Mouse (Mus musculus): Measurements from ENCODE around the gene Lrrc36. TPM values are rescaled to one million over a fixed set of nuclear protein-coding genes. Genes with fewer than 3 reads are reported as not detected.

Lrrc36 gene
- polyA plus RNA-seq, 1 experiment from 2014 or later: 0.17 TPM

DNA sequence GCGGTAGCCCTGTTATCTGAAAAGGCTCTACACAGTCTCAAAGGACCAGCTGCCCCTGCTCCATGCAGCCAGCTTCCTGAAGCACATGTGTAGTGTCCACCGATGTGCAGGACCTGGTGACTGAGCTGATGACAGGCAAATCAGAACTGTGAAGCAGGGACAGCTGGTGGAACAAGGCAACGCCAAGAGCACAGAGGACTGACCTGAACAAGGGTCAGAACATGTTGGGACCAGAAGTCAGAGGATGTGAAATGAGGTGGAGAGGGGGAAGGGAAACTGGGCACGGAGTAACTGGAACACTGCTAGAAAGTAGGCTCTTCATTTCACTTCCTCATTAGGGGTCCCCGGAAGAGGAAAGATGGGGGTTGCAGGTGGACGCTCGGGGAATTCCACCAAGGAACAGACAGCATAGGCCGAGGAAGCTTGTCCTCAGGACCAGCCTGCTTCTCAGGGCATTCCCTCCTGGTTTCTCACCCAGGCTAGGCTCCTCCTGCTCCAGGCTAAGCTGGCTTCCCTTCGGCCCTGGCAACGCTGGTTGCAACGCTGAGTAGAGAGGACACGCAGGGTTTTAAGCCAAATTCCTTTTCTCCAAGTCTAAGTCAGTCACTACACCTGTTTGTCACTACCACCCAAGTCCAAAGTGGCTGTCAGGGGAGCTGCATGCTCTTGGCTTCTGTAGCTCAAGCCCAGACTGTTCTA, 20.1 kb upstream of the Lrrc36 start:
- Histone ChIP-seq H3K4me2 (replicated peaks; ENCODE audit: low read depth, low read length) (no peak overlapping the region), H3K4me1 (ENCODE audit: insufficient read depth, low read length) (no peaks in the 10 kb centered on the region), H3K27me3 (ENCODE audit: insufficient read depth, low read length) (no peaks in the 10 kb centered on the region), H3K36me3 (ENCODE audit: insufficient read depth, low read length) (no peaks in the 10 kb centered on the region), H3K4me3 (ENCODE audit: low read length) (no peak overlapping the region), H3K27ac (ENCODE audit: low read length) (no peak overlapping the region), H3K9me3 (ENCODE audit: low read length) (no peaks in the 10 kb centered on the region), H3K9ac (replicated peaks; ENCODE audit: low read length) (no peak overlapping the region)
- no peak for ATAC-seq (ENCODE audit: low FRiP score, low TSS enrichment)
- WGBS: 85% methylated on average over 12 of the region's 12 CpGs

GRCm38 (mm10) chr8:105393915-105394314, 19.5 kb upstream of the Lrrc36 start:
- no peak overlapping the region for H3K27ac ChIP-seq (ENCODE audit: low read length)
- no peak overlapping the region for H3K4me3 ChIP-seq (ENCODE audit: low read length)
- no peaks in the 10 kb centered on the region for H3K9me3 ChIP-seq (ENCODE audit: low read length)
- H3K4me1 ChIP-seq (ENCODE audit: insufficient read depth, low read length): no peaks in the 10 kb centered on the region
- 73% methylated on average over 7 of the region's 7 CpGs for WGBS
- no peak for ATAC-seq (ENCODE audit: low FRiP score, low TSS enrichment)
- H3K4me2 ChIP-seq (replicated peaks; ENCODE audit: low read depth, low read length): no peak overlapping the region
- H3K36me3 ChIP-seq (ENCODE audit: insufficient read depth, low read length): no peaks in the 10 kb centered on the region
- no peak overlapping the region for H3K9ac ChIP-seq (replicated peaks; ENCODE audit: low read length)
- H3K27me3 ChIP-seq (ENCODE audit: insufficient read depth, low read length): no peaks in the 10 kb centered on the region

- 26% methylated on average over 3 of the region's 3 CpGs for whole genome bisulfite sequencing
- ATAC-seq (ENCODE audit: low FRiP score, low TSS enrichment): no peak; the same call in 1 of the 2 replicates
Observed at GRCm38 (mm10) chr8:105397747-105398146, 15.6 kb upstream of the Lrrc36 start.

GRCm38 (mm10) chr8:105400016-105400415, 13.4 kb upstream of the Lrrc36 start:
- no peak for ATAC-seq (ENCODE audit: low FRiP score, low TSS enrichment)
- Histone ChIP-seq H3K4me3 (ENCODE audit: low read length) (no peak overlapping the region), H3K4me1 (ENCODE audit: insufficient read depth, low read length) (no peaks in the 10 kb centered on the region), H3K9me3 (ENCODE audit: low read length) (no peaks in the 10 kb centered on the region), H3K9ac (replicated peaks; ENCODE audit: low read length) (no peak overlapping the region), H3K4me2 (replicated peaks; ENCODE audit: low read depth, low read length) (no peak overlapping the region), H3K27me3 (ENCODE audit: insufficient read depth, low read length) (no peaks in the 10 kb centered on the region), H3K27ac (ENCODE audit: low read length) (no peak overlapping the region), H3K36me3 (ENCODE audit: insufficient read depth, low read length) (no peaks in the 10 kb centered on the region)
- WGBS: 92% methylated on average over 5 of the region's 5 CpGs

More at GRCm38 (mm10) chr8:105397747-105398146, 15.6 kb upstream of the Lrrc36 start:
- Histone ChIP-seq H3K4me1 (ENCODE audit: insufficient read depth, low read length) (no peaks in the 10 kb centered on the region), H3K36me3 (ENCODE audit: insufficient read depth, low read length) (no peaks in the 10 kb centered on the region), H3K27me3 (ENCODE audit: insufficient read depth, low read length) (no peaks in the 10 kb centered on the region), H3K4me3 (ENCODE audit: low read length) (no peak overlapping the region), H3K9ac (replicated peaks; ENCODE audit: low read length) (no peak overlapping the region), H3K9me3 (ENCODE audit: low read length) (no peaks in the 10 kb centered on the region), H3K4me2 (replicated peaks; ENCODE audit: low read depth, low read length) (no peak overlapping the region), H3K27ac (ENCODE audit: low read length) (no peak overlapping the region)

DNA sequence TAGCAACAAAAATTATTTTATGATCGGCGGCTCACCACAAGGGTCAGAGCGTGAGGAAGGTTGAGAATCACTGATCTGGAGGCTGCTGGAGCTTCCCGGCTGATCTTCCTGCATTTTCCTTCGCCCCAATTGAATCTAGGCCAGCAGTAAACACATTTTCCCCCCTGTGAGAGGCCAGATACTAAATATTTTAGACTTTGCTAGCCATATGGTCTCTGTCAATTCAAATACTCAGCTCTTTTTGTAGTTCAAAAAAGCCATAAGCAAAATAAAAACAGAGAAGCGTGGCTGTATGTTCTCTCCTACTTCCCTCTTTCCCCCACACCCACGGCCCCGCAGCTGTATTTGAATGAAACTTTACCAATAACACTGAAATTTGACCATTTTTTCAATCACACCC, 9.9 kb upstream of the Lrrc36 start:
- Histone ChIP-seq H3K9me3 (ENCODE audit: low read length) (no peaks in the 10 kb centered on the region), H3K27ac (ENCODE audit: low read length) (no peak overlapping the region), H3K9ac (replicated peaks; ENCODE audit: low read length) (no peak overlapping the region), H3K4me3 (ENCODE audit: low read length) (no peak overlapping the region), H3K27me3 (ENCODE audit: insufficient read depth, low read length) (no peaks in the 10 kb centered on the region), H3K36me3 (ENCODE audit: insufficient read depth, low read length) (no peaks in the 10 kb centered on the region), H3K4me2 (replicated peaks; ENCODE audit: low read depth, low read length) (no peak overlapping the region), H3K4me1 (ENCODE audit: insufficient read depth, low read length) (no peaks in the 10 kb centered on the region)
- no peak for ATAC-seq (ENCODE audit: low FRiP score, low TSS enrichment)
- WGBS: 68% methylated on average over 8 of the region's 8 CpGs

DNA sequence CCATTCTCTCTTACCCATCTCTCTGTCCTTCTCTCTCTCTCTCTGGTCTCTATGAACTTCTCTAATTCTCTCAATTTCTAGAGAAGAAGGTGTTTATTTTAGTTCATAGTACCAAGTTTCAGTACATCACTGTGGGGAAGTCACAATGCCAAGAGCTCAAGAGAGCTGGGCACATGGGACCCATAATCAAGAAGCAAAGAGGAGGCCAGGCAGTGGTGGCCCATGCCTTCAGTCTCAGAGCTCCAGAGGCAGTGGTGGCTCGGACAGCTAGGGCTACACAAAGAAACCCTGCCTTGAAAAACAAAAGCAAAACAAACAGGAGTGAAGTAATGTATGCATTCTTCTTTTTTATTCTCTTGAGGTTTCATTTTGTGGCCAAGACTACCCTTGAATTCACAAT, 8.9 kb upstream of the Lrrc36 start:
- Histone ChIP-seq H3K4me1 (ENCODE audit: insufficient read depth, low read length) (no peaks in the 10 kb centered on the region), H3K27me3 (ENCODE audit: insufficient read depth, low read length) (no peaks in the 10 kb centered on the region), H3K9me3 (ENCODE audit: low read length) (no peaks in the 10 kb centered on the region), H3K9ac (replicated peaks; ENCODE audit: low read length) (no peak overlapping the region), H3K27ac (ENCODE audit: low read length) (no peak overlapping the region), H3K36me3 (ENCODE audit: insufficient read depth, low read length) (no peaks in the 10 kb centered on the region), H3K4me2 (replicated peaks; ENCODE audit: low read depth, low read length) (no peak overlapping the region), H3K4me3 (ENCODE audit: low read length) (no peak overlapping the region)
- ATAC-seq (ENCODE audit: low FRiP score, low TSS enrichment): no peak
- 56% methylated on average over 1 of the region's 1 CpGs for WGBS

DNA sequence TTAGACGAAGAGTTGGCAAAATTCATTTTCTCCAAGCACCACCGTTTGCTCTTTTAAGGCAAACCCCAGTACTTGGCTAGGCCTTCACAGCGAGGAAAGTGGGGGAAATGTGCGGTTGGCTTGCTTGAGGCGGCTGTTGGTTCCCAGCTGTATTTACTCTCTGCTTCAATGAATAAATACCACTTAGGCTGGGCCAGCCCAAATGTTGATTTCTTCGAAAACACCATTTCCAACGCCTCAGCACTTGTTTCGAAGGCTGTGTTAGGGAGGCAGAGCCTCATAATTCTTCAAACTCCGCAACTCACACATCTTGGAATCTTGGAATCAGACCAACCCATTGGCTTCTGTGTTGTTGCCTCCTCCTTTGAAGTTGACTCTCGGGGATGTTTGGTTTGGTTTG, 7.0 kb upstream of the Lrrc36 start:
- no peak for ATAC-seq (ENCODE audit: low FRiP score, low TSS enrichment)

DNA sequence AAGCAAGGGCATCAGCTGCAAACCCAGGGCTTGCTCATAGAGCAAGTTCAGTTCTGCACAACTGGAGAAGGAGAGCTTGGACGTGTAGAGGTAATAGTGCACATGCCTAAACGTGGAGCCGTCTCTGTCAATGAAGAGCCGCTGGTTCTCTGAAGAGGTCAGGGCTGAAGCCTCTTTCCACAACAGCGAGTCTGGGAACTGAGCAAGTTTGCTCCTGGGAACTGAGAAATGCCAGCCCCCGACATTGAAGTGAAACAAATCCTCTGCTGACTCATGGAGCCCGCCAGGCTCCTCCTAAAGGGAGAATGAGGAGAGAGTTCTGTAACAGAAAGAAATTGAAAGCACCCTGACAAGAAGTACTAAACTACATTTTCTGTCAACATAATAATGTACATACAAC, 5.0 kb upstream of the Lrrc36 start:
- no peak overlapping the region for H3K4me3 ChIP-seq (ENCODE audit: low read length)
- no peak overlapping the region for H3K9ac ChIP-seq (replicated peaks; ENCODE audit: low read length)
- no peak overlapping the region for H3K4me2 ChIP-seq (replicated peaks; ENCODE audit: low read depth, low read length)
- H3K36me3 ChIP-seq (ENCODE audit: insufficient read depth, low read length): no peaks in the 10 kb centered on the region
- H3K4me1 ChIP-seq (ENCODE audit: insufficient read depth, low read length): peaks cover 3% of the 10 kb centered on the region
- H3K27ac ChIP-seq (ENCODE audit: low read length): no peak overlapping the region
- no peak for ATAC-seq (ENCODE audit: low FRiP score, low TSS enrichment)
- peaks cover 11% of the 10 kb centered on the region for H3K27me3 ChIP-seq (ENCODE audit: insufficient read depth, low read length)
- WGBS: 59% methylated on average over 7 of the region's 7 CpGs
- H3K9me3 ChIP-seq (ENCODE audit: low read length): no peaks in the 10 kb centered on the region

More for the DNA sequence above, 7.0 kb upstream of the Lrrc36 start:
- Histone ChIP-seq H3K27me3 (ENCODE audit: insufficient read depth, low read length) (no peaks in the 10 kb centered on the region), H3K9me3 (ENCODE audit: low read length) (no peaks in the 10 kb centered on the region), H3K27ac (ENCODE audit: low read length) (no peak overlapping the region), H3K4me2 (replicated peaks; ENCODE audit: low read depth, low read length) (no peak overlapping the region), H3K4me1 (ENCODE audit: insufficient read depth, low read length) (no peaks in the 10 kb centered on the region), H3K4me3 (ENCODE audit: low read length) (no peak overlapping the region), H3K36me3 (ENCODE audit: insufficient read depth, low read length) (no peaks in the 10 kb centered on the region), H3K9ac (replicated peaks; ENCODE audit: low read length) (no peak overlapping the region)
- 51% methylated on average over 10 of the region's 10 CpGs for WGBS

DNA sequence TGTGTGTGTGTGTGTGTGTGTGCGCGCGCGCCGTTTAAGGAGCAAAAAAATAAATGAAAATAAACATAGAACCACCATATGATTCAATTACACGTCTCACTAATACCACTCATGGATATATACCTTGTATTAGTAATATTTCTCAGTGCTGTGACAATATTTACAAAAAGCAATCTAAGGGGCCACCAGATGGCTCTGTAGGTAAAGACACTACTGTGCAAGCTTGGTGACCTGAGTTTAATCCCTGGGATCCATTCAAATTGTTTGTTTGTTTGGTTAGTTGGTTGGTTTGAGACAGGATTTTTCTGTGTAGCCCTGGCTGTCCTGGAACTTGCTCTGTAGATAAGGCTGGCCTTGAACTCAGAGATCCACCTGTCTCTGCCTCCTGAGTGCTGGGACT, 3.4 kb upstream of the Lrrc36 start:
- H3K4me2 ChIP-seq (replicated peaks; ENCODE audit: low read depth, low read length): no peak overlapping the region
- H3K9me3 ChIP-seq (ENCODE audit: low read length): no peaks in the 10 kb centered on the region
- 91% methylated on average over 6 of the region's 6 CpGs for WGBS
- ATAC-seq (ENCODE audit: low FRiP score, low TSS enrichment): no peak
- H3K9ac ChIP-seq (replicated peaks; ENCODE audit: low read length): no peak overlapping the region
- no peaks in the 10 kb centered on the region for H3K36me3 ChIP-seq (ENCODE audit: insufficient read depth, low read length)
- peaks cover 8% of the 10 kb centered on the region for H3K4me1 ChIP-seq (ENCODE audit: insufficient read depth, low read length)
- no peak overlapping the region for H3K27ac ChIP-seq (ENCODE audit: low read length)
- peaks cover 23% of the 10 kb centered on the region for H3K27me3 ChIP-seq (ENCODE audit: insufficient read depth, low read length)
- no peak overlapping the region for H3K4me3 ChIP-seq (ENCODE audit: low read length)

DNA sequence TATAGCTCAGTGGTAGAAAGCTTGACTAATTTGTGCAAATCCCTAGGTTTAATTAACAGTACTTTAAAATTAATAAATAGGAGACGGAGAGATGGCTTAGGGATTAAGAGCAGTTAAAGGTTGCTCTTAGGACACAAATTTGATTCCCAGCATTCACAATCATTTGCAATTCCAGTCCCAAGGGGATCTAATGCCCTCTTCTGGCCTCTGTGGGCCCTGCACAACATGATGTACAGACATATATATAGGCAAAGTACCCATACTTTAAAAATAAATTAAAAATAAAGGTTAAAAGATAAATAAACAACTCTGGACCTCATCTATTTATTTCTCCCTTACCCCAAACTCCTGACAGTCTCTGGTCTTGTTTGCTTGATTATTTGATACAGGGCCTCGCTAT, 5.6 kb downstream of the Lrrc36 start:
- 83% methylated on average over 2 of the region's 2 CpGs for WGBS
- no peaks in the 10 kb centered on the region for H3K4me1 ChIP-seq (ENCODE audit: insufficient read depth, low read length)
- no peak overlapping the region for H3K9ac ChIP-seq (replicated peaks; ENCODE audit: low read length)
- no peaks in the 10 kb centered on the region for H3K36me3 ChIP-seq (ENCODE audit: insufficient read depth, low read length)
- H3K4me3 ChIP-seq (ENCODE audit: low read length): no peak overlapping the region
- H3K4me2 ChIP-seq (replicated peaks; ENCODE audit: low read depth, low read length): no peak overlapping the region
- peaks cover 8% of the 10 kb centered on the region for H3K27me3 ChIP-seq (ENCODE audit: insufficient read depth, low read length)
- no peak for ATAC-seq (ENCODE audit: low FRiP score, low TSS enrichment)
- H3K27ac ChIP-seq (ENCODE audit: low read length): no peak overlapping the region
- H3K9me3 ChIP-seq (ENCODE audit: low read length): no peaks in the 10 kb centered on the region
